Mouse (Mus musculus): ENCODE data around the gene Fbxl21.

- no peak for TF ChIP-seq POLR2A (IDR thresholded peaks at IDR 0.05; ENCODE audit: borderline replicate concordance, extremely low read depth, low read depth, low read length)
- no peak for TF ChIP-seq CTCF (IDR thresholded peaks at IDR 0.05; ENCODE audit: insufficient read depth, low read length)
Observed at GRCm38 (mm10) chr13:56529685-56530084, 7.4 kb downstream of the Fbxl21 start.

Data from lung, adult 2 months (tissue).